Mouse (Mus musculus) ES-Bruce4 (cell line): Measurements from ENCODE around the gene Tes3-ps. TPM values are rescaled to one million over a fixed set of nuclear protein-coding genes. Genes with fewer than 3 reads are reported as not detected.

Experiments
- H3K27ac ChIP-seq: 2 replicates; pipeline ENCODE4 v1.5.1; 2012; ENCODE audit warnings: low read length, inconsistent platforms; ENCODE audit not compliant: insufficient read depth
- H3K27me3 ChIP-seq: 2 replicates; pipeline ENCODE4 v1.6.1; 2012; ENCODE audit warnings: mild to moderate bottlenecking, low read length, inconsistent platforms; ENCODE audit not compliant: control insufficient read depth, poor library complexity, insufficient read depth, severe bottlenecking
- H3K36me3 ChIP-seq: 2 replicates; pipeline ENCODE4 v1.6.1; 2012; ENCODE audit warnings: inconsistent platforms, mild to moderate bottlenecking, low read length, moderate library complexity; ENCODE audit not compliant: control insufficient read depth, poor library complexity, insufficient read depth, severe bottlenecking
- H3K4me1 ChIP-seq: one replicate; pipeline ENCODE4 v1.8.1; 2011; ENCODE audit warnings: low read length; ENCODE audit not compliant: control insufficient read depth, insufficient read depth
- H3K4me3 ChIP-seq: 2 replicates; pipeline ENCODE4 v1.5.1; 2011; ENCODE audit warnings: low read depth, mild to moderate bottlenecking, low read length
- H3K9ac ChIP-seq: 2 replicates; pipeline ENCODE4 v1.6.1; 2012; ENCODE audit warnings: low read depth, mild to moderate bottlenecking, inconsistent platforms; ENCODE audit not compliant: poor library complexity, severe bottlenecking
- H3K9me3 ChIP-seq: replicated peaks from 2 replicates; pipeline ENCODE4 v1.6.1; 2012; ENCODE audit warnings: mild to moderate bottlenecking, low read length, inconsistent platforms; ENCODE audit not compliant: control insufficient read depth, poor library complexity, insufficient read depth, severe bottlenecking
- CTCF ChIP-seq: IDR thresholded peaks from one replicate; pipeline ENCODE4 v1.8.1; 2011; ENCODE audit warnings: low read depth, low read length
- EP300 ChIP-seq: IDR thresholded peaks from 2 replicates; pipeline ENCODE4 v1.6.1; 2011; ENCODE audit warnings: low read depth, low read length; ENCODE audit not compliant: insufficient read depth
- POLR2A ChIP-seq: IDR thresholded peaks from one replicate; pipeline ENCODE4 v1.8.1; 2011; ENCODE audit warnings: low read length; ENCODE audit not compliant: insufficient read depth
- polyA plus RNA-seq: library from polyadenylated mRNA; stranded (reverse); fragments of >200 nt; gene quantifications from 2 replicates; pipeline ENCODE4 v1.2.4, GENCODE M21; 2011; ENCODE audit warnings: low read depth; ENCODE audit not compliant: missing spikeins, insufficient read depth, insufficient read length

Tes3-ps gene
- polyA plus RNA-seq, 1 experiment = 5.4 TPM

DNA sequence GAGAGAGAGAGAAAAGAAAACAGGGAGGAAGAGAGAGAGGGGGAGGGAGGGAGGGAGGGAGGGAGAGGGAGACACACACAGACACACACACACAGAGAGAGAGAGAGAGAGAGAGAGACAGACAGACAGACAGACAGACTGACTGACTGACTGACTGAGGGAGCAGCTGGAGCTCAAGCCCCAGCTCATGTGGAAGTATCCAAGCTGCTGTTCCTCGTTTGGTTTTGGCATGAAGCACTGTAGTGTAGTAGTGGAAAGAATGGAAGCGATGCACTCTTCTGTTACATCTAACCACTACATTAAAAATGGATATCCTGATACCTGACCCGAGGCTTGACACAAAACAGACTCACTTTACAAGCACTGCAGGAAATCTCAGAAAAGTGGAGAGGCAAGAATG is 52.5 kb downstream of the Tes3-ps start:
- Histone ChIP-seq H3K9ac (no peak overlapping the region), H3K4me1 (no peaks in the 10 kb centered on the region), H3K36me3 (no peaks in the 10 kb centered on the region), H3K4me3 (no peak overlapping the region), H3K27ac (no peak overlapping the region), H3K27me3 (no peaks in the 10 kb centered on the region), H3K9me3 (no peaks in the 10 kb centered on the region)
- TF ChIP-seq EP300 = no peak
- no peak for TF ChIP-seq CTCF
- TF ChIP-seq POLR2A = no peak

Other genes with a start within 250 kb of the Tes3-ps start
- not detected in 2 replicates for gene Susd3, start 244.6 kb upstream of the Tes3-ps start, polyA plus RNA-seq
- 0.37 and 0.38 TPM in 2 replicates for gene Fgd3, start 173.0 kb upstream of the Tes3-ps start, polyA plus RNA-seq
- 15.3 and 16.1 TPM in 2 replicates for gene Bicd2, start 151.7 kb upstream of the Tes3-ps start, polyA plus RNA-seq
- gene Ippk, start 72.1 kb upstream of the Tes3-ps start, polyA plus RNA-seq = 15.4 and 16.4 TPM in 2 replicates
- gene Ecm2, start 11.5 kb downstream of the Tes3-ps start, polyA plus RNA-seq = 0.18 TPM in 1 of 2 replicates, not detected in the other
- gene Aspn, start 51.1 kb downstream of the Tes3-ps start, polyA plus RNA-seq = 0.38 and 0.60 TPM in 2 replicates
- not detected in 2 replicates for gene Omd, start 89.1 kb downstream of the Tes3-ps start, polyA plus RNA-seq
- gene Ogn, start 114.7 kb downstream of the Tes3-ps start, polyA plus RNA-seq = 0.24 and 0.26 TPM in 2 replicates
- 25.6 and 27.2 TPM in 2 replicates for gene Cenpp, start 159.5 kb downstream of the Tes3-ps start, polyA plus RNA-seq
- 52.0 and 58.4 TPM in 2 replicates for gene Nol8, start 159.8 kb downstream of the Tes3-ps start, polyA plus RNA-seq
- gene Iars, start 188.8 kb downstream of the Tes3-ps start, polyA plus RNA-seq = 263 and 268 TPM in 2 replicates